Mouse (Mus musculus) central nervous system, embryonic 18 days (tissue): ENCODE results near the gene 9330159F19Rik. TPM values are rescaled to one million over a fixed set of nuclear protein-coding genes. Genes with fewer than 3 reads are reported as not detected.

Source experiments
- polyA plus RNA-seq: library from polyadenylated mRNA; depleted of rRNA; stranded (reverse); fragments of >200 nt; gene quantifications from 2 replicates; pipeline ENCODE4 v1.2.3, GENCODE M21; 2012; rRNA removed

9330159F19Rik gene
- polyA plus RNA-seq = 91.2 and 94.2 TPM in 2 replicates

GRCm38 (mm10) chr10:29211453-29211852 is at the start of gene 9330159F19Rik:
9330159F19Rik (plus strand) TSS chr10:29211606.

GRCm38 (mm10) chr10:29198642-29199041 is 12.8 kb upstream of the 9330159F19Rik start, which contains the start of gene Gm49353:
Gm49353 (plus strand) TSS chr10:29198954.

Other genes starting within 250 kb of the 9330159F19Rik start
- not detected in 2 replicates for gene 2310057J18Rik, start 225.3 kb upstream of the 9330159F19Rik start, polyA plus RNA-seq
- gene Soga3, start 67.8 kb upstream of the 9330159F19Rik start, polyA plus RNA-seq = 72.5 and 77.8 TPM in 2 replicates
- gene Gm49353, start 12.7 kb upstream of the 9330159F19Rik start, polyA plus RNA-seq = 18.0 and 20.8 TPM in 2 replicates
- 17.9 and 21.6 TPM in 2 replicates for gene Echdc1, start 101.6 kb downstream of the 9330159F19Rik start, polyA plus RNA-seq
- 87.7 and 96.8 TPM in 2 replicates for gene Rnf146, start 150.8 kb downstream of the 9330159F19Rik start, polyA plus RNA-seq